Comparison of ENCODE assay signal across 15 mouse cellular contexts in genomic region chr6:101328514-101328913, GRCm38 (mm10). TPM values are rescaled to one million over a fixed set of nuclear protein-coding genes. Genes with fewer than 3 reads are reported as not detected.
DNase-seq lines count a peak whose midpoint lies in the region; ATAC-seq and TF ChIP-seq lines count a peak whose summit lies in the region.
"Had no signal": no experiment of that assay in that cellular context is flagged by ENCODE, and none has a peak within 500 bp of the region (broad histone marks: within the 10 kb centered on the region; RNA-seq: fewer than 3 reads in every experiment).

No protein-coding gene starts in this region.

- WGBS in kidney, postnatal 0 days: 70% methylated on average over 5 of the region's 6 CpGs
- 28% methylated on average over 5 of the region's 6 CpGs for WGBS in heart, embryonic 15.5 days
- WGBS in midbrain, embryonic 13.5 days: 64% methylated on average over 6 of the region's 6 CpGs

- no peak overlapping the region for H3K4me3 ChIP-seq in kidney, postnatal 0 days (replicated peaks; ENCODE audit: low read depth, low read length)
- no peak overlapping the region for H3K4me3 ChIP-seq in heart, embryonic 15.5 days
- H3K4me3 ChIP-seq in midbrain, embryonic 13.5 days (replicated peaks): no peak overlapping the region
- H3K4me3 ChIP-seq: forebrain, embryonic 15.5 days had no signal

- peaks cover 20% of the 10 kb centered on the region; the same call in 1 of the 2 replicates for H3K4me1 ChIP-seq in kidney, postnatal 0 days (replicated peaks; ENCODE audit: insufficient read depth, low read length)
- peaks cover 74% of the 10 kb centered on the region for H3K4me1 ChIP-seq in heart, embryonic 15.5 days (replicated peaks)
- 0 out of 2 replicates have a peak, but pooled peaks cover 4% of the 10 kb centered on the region for H3K4me1 ChIP-seq in midbrain, embryonic 13.5 days (replicated peaks)

- H3K36me3 ChIP-seq in kidney, postnatal 0 days (ENCODE audit: insufficient read depth, low read length): no peaks in the 10 kb centered on the region
- H3K36me3 ChIP-seq in heart, embryonic 15.5 days: no peaks in the 10 kb centered on the region
- H3K36me3 ChIP-seq in midbrain, embryonic 13.5 days: no peaks in the 10 kb centered on the region
- H3K36me3 ChIP-seq: forebrain, embryonic 15.5 days had no signal

- H3K9ac ChIP-seq in kidney, postnatal 0 days (ENCODE audit: low read depth, low read length): no peak overlapping the region
- no peak overlapping the region for H3K9ac ChIP-seq in heart, embryonic 15.5 days
- H3K9ac ChIP-seq in midbrain, embryonic 13.5 days (replicated peaks): no peak overlapping the region
- H3K9ac ChIP-seq: forebrain, embryonic 15.5 days had no signal

- H3K27me3 ChIP-seq in kidney, postnatal 0 days (ENCODE audit: insufficient read depth, low read length): no peaks in the 10 kb centered on the region
- no peaks in the 10 kb centered on the region for H3K27me3 ChIP-seq in heart, embryonic 15.5 days
- H3K27me3 ChIP-seq in midbrain, embryonic 13.5 days: no peaks in the 10 kb centered on the region
- H3K27me3 ChIP-seq: forebrain, embryonic 15.5 days had no signal

- H3K27ac ChIP-seq in kidney, postnatal 0 days: no peak overlapping the region
- H3K27ac ChIP-seq in heart, embryonic 15.5 days: peak overlapping the region; percentile 92
- H3K27ac ChIP-seq in midbrain, embryonic 13.5 days: no peak overlapping the region
- H3K27ac ChIP-seq: forebrain, embryonic 15.5 days; macrophage had no signal

- 0 out of 2 replicates have a peak, but pooled peaks have one; percentile 34 for ATAC-seq in kidney, postnatal 0 days (replicated peaks; ENCODE audit: low FRiP score, low read depth)
- ATAC-seq in heart, embryonic 15.5 days (replicated peaks; ENCODE audit: insufficient number of reproducible peaks, insufficient read depth, low FRiP score, low read depth): no peak
- no peak for ATAC-seq in midbrain, embryonic 13.5 days
- ATAC-seq: forebrain, embryonic 15.5 days; inflammation-experienced regulatory T-cells, adult 6 months; midbrain, embryonic 16.5 days had no signal

- H3K9me3 ChIP-seq in kidney, postnatal 0 days (replicated peaks; ENCODE audit: low read length): no peaks in the 10 kb centered on the region
- no peaks in the 10 kb centered on the region for H3K9me3 ChIP-seq in heart, embryonic 15.5 days (replicated peaks)
- no peaks in the 10 kb centered on the region for H3K9me3 ChIP-seq in midbrain, embryonic 13.5 days
- H3K9me3 ChIP-seq: forebrain, embryonic 15.5 days had no signal

- no peak overlapping the region for H3K4me2 ChIP-seq in kidney, postnatal 0 days (ENCODE audit: low read length)
- 0 out of 2 replicates have a peak overlapping the region, but pooled peaks have one; percentile 5 for H3K4me2 ChIP-seq in heart, embryonic 15.5 days
- H3K4me2 ChIP-seq in midbrain, embryonic 13.5 days (replicated peaks): no peak overlapping the region
- H3K4me2 ChIP-seq: forebrain, embryonic 15.5 days had no signal

- TF ChIP-seq CTCF in kidney, postnatal 0 days (IDR thresholded peaks at IDR 0.05; ENCODE audit: low read depth): no peak

- DNase-seq in adrenal gland, postnatal 36 days: peak; percentile 13 to 41
- DNase-seq in adrenal gland, postnatal 14 days: no peak
- DNase-seq in kidney, postnatal 0 days (ENCODE audit: low spot score): no peak
- no peak for DNase-seq in kidney, postnatal 4 days
- DNase-seq in 3T3-L1 (ENCODE audit: low read depth, low spot score): peak; percentile 96
- no peak for DNase-seq in thymus, postnatal 14 days
- DNase-seq: adrenal gland, adult 8-10 months; cerebellum, adult 9-10 months; right cerebral cortex, postnatal 4 days had no signal

RNA-seq across cellular contexts. Expression of gene Pdzrn3, which starts 49.2 kb away (rescaled TPM):
- total RNA-seq in adrenal gland, postnatal 36 days (2021): 10 to 100 TPM; 19.1 to 25.7 TPM
- total RNA-seq in adrenal gland, postnatal 14 days (2021): 14.5 and 14.9 TPM in 2 replicates
- polyA plus RNA-seq in kidney, postnatal 0 days (2015; fragmentation: Nextera tagmentation; extraction: Ambion mirVana): 6.3 and 7.0 TPM in 2 replicates
- polyA plus RNA-seq in heart, embryonic 15.5 days (2015; fragmentation: Nextera tagmentation; extraction: Ambion mirVana): 12.8 and 13.1 TPM in 2 replicates
- polyA plus RNA-seq in midbrain, embryonic 13.5 days (2015; fragmentation: Nextera tagmentation; extraction: Ambion mirVana): 22.7 and 33.2 TPM in 2 replicates
- polyA plus RNA-seq: inflammation-experienced regulatory T-cells, adult 6 months; macrophage had no signal

Comparison
In these comparisons a context has a peak if more than half of its experiments do, and no peak if none do; other contexts are left out.
1. DNase-seq: peak in adrenal gland, postnatal 36 days (2 of 2) and 3T3-L1 (single experiment); none in adrenal gland, postnatal 14 days (single experiment), kidney, postnatal 0 days (single experiment), kidney, postnatal 4 days (0 of 2) and thymus, postnatal 14 days (single experiment).